Mouse (Mus musculus): ENCODE measurements around the gene Wasl.

DNA sequence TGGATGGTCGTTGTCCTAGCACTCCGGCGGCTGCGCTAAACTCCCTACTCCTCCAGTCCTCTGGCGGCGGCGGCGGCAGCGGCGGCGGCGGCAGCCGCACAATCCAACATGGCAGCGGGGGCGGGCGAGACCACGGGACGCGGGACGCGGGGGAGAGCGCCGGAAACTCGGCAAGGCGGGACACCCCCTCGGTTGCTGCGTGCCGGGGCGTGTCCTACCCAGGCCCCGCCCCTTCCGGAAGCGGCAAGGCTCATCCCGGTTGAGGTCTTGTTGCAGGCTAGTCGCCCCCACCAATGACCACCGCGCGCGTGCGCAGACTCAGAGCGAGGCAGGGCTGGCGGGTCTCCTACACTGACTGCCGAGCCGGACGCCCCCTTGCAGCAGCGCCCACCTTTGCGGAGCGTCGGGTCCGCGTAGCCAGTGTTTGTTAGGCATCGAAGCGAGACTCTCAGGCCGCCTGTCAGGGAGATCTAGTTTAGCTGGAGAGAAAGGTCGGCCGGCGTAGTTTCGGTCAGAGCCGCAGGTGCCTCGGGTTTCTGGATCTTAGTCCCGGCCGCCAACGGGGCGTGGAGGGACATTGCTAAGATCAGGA lies at the start of gene Wasl:
- TF ChIP-seq CTCF (conservative IDR thresholded peaks at IDR 0.05; ENCODE audit: low read length) (no peak), NANOG (IDR thresholded peaks at IDR 0.05; ENCODE audit: borderline replicate concordance, low read length) (no peak)

All from E14TG2a.4 (cell line).